Mouse (Mus musculus) bone marrow, adult 2 months (tissue): ENCODE results near the gene Rbm41. TPM values are rescaled to one million over a fixed set of nuclear protein-coding genes. Genes with fewer than 3 reads are reported as not detected.

Source experiments
- H3K27ac ChIP-seq: fragments of 200-500 bp; 2 replicates; pipeline ENCODE4 v1.5.1; 2012; ENCODE audit warnings: low read depth, mild to moderate bottlenecking, control low read depth, inconsistent platforms, low read length; ENCODE audit not compliant: control insufficient read depth, poor library complexity, insufficient read depth
- H3K4me1 ChIP-seq: fragments of 200-500 bp; 2 replicates; pipeline ENCODE4 v1.6.1; 2011; ENCODE audit warnings: low read length; ENCODE audit not compliant: control insufficient read depth, insufficient read depth
- H3K4me3 ChIP-seq: fragments of 200-500 bp; replicated peaks from 2 replicates; pipeline ENCODE3; 2011; ENCODE audit warnings: mild to moderate bottlenecking, low read depth, low read length, control low read depth; ENCODE audit not compliant: control insufficient read depth
- CTCF ChIP-seq: fragments of 200-500 bp; IDR thresholded peaks from 2 replicates; pipeline ENCODE4 v1.5.1; 2011; ENCODE audit warnings: low read length, control low read depth; ENCODE audit not compliant: control insufficient read depth, insufficient read depth
- POLR2A ChIP-seq: fragments of 200-500 bp; IDR thresholded peaks from 2 replicates; pipeline ENCODE4 v1.6.1; 2011; ENCODE audit warnings: low read depth, mild to moderate bottlenecking, control low read depth, low read length, borderline replicate concordance; ENCODE audit not compliant: control insufficient read depth
- whole genome bisulfite sequencing: fragments of 180-500 bp; shearing (Covaris S2); methylation state at CpG from one replicate; pipeline ENCODE4 v1.1.7; 2018; 5-methylcytosine and 5-hydroxymethylcytosine counted together
- polyA plus RNA-seq: library from polyadenylated mRNA; stranded (reverse); fragments of >200 nt; gene quantifications from 2 replicates; pipeline ENCODE4 v1.2.4, GENCODE M21; 2011; ENCODE audit warnings: low replicate concordance; ENCODE audit not compliant: missing spikeins, insufficient read depth, insufficient read length

The Rbm41 gene
- polyA plus RNA-seq = 2.9 and 5.0 TPM in 2 replicates

DNA sequence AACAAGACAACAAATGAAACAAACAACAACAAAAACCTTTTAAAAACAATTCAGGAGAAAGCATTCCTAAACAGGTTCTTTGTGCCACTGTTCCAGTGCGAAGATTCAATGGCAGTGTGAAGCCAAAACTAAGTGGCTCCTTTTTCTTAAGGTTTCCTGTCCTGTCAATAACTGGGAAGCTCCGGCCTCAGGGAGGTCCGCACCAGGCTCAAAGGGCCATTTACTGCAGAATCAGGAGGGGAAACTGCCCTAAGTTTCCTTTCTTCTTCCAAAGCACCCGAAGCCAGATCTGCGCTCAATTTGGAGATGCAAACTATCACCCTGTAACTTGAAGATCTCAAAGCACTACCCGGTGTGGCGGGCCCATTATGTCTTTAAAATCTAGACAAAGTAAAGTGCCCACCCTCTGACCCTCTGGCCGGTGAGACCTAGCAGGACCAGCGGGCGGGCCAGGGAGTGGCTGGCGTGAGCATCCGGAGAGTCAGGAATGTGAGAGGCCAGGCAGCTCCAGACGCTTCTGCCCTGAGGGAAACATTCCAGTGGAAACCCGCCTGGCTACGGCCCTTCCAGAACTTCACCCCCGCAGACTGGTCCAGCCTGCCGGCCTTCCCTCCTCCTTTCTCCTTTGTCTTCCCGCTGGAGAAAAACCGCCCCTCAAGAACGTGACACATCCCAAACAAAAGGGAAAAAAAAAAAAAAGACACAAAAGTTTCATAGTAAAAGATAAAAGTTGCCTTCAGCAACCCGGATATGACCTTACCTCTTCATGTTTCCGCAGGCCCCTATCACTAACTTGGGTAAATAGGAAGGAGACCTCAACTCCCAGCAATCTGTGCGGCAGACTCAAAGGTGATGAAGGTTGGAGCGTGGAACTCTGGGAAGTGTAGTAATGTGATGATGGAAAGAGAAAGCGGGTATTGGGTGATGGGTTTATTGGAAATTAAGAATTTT, at the start of gene Rbm41:
Gene Rbm41, minus strand, starts transcription at position 856 of the 951 bp plus-strand sequence.
- 8% methylated on average over 25 of the region's 25 CpGs for WGBS
- TF ChIP-seq POLR2A = no peak
- no peak for TF ChIP-seq CTCF
- no peak within 1 kb of the TSS; the same call in 1 of the 2 replicates for H3K27ac ChIP-seq
- peak within 1 kb of the TSS; percentile 84 for H3K4me3 ChIP-seq
- H3K4me1 ChIP-seq = no peaks in the 10 kb centered on the region; the same call in 1 of the 2 replicates

DNA sequence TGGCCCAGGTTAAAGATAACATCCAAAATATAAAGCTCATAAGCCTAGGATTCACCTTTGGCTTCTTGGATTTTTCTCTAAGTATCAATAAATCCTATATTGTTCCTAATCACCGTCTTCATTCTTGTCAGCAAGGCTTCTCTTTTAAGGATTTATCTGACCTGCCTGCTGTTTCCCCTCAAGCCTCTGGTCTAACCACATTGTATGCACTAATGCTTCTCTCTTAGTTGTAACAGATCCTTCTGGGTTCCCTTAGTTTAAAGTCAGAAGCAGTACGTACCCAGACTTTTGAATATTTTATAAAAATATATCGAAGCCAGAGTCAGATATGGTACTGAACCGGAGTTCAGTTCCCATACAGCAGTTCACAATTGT, 283 bp upstream of the Rbm41 start:
- TF ChIP-seq CTCF = no peak
- no peak for TF ChIP-seq POLR2A
- no peak overlapping the region for H3K27ac ChIP-seq
- 39% methylated on average over 4 of the region's 4 CpGs for WGBS
- H3K4me1 ChIP-seq = no peaks in the 10 kb centered on the region; the same call in 1 of the 2 replicates
- no peak overlapping the region for H3K4me3 ChIP-seq

DNA sequence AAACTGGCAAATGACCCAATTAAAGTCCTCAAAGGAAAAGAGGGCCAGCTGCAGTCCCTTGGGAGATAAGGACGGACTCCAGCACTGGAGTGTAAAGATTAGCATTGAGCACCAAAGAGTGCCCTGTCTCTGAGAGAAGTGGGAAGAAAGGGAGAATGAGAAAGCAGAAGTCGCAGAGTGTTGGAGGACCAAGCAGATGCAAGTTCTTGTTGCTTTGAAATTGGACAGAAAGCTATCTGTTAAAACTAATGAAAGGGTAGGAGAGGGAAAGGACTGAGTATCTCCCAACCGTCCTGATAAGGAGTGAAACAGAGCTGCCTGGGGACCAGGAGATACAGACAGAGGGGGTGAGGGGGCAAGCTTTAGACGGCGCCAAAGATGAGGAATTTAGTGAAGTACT, 16.3 kb downstream of the Rbm41 start:
- 68% methylated on average over 5 of the region's 5 CpGs for WGBS
- TF ChIP-seq CTCF = no peak
- TF ChIP-seq POLR2A = no peak
- H3K27ac ChIP-seq = no peak overlapping the region
- no peak overlapping the region for H3K4me3 ChIP-seq
- H3K4me1 ChIP-seq = no peaks in the 10 kb centered on the region

DNA sequence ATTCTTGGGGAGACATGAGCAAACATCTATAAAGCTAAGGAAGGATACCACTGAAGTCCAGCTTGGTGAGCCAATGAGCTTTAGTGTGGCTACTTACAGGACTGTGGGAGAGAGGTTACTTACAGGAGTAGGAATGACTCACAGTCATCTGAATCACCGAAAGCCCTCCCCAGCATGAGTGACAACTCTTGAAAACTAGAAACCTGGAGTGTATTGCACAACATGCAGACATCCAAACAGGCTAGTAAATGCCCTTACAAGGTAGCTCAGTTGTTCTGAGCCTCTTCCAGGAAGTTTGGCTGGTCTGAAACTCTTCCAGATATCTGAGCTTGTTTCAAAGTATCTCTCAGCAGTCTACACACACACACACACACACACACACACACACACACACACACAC, 64.9 kb downstream of the Rbm41 start:
- 57% methylated on average over 1 of the region's 1 CpGs for WGBS
- TF ChIP-seq POLR2A (no peak), CTCF (no peak)

DNA sequence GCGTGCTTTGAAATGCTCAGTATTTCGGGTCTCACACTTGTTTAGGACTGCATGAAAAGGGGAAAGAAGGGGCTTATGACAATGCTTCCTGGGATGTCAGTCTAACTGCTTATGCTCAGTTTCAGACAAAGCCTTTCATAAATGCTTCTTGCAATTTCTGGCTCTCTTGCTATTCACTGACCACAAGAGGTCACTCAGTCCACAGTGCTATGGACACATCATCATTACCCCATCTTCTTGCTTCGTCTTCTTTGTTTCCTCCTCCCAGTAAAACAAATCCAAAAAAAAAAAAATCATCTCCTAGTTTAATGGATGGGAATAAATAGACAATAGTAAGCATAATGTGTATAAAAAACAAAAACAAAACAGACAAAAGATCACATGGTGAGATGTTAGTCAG, 65.9 kb downstream of the Rbm41 start:
- Histone ChIP-seq H3K27ac (no peak overlapping the region), H3K4me3 (no peak overlapping the region), H3K4me1 (no peaks in the 10 kb centered on the region)
- TF ChIP-seq POLR2A = no peak
- no peak for TF ChIP-seq CTCF
- WGBS = 72% methylated on average over 3 of the region's 3 CpGs

More for the DNA sequence above, 64.9 kb downstream of the Rbm41 start:
- Histone ChIP-seq H3K27ac (no peak overlapping the region), H3K4me1 (no peaks in the 10 kb centered on the region), H3K4me3 (no peak overlapping the region)

DNA sequence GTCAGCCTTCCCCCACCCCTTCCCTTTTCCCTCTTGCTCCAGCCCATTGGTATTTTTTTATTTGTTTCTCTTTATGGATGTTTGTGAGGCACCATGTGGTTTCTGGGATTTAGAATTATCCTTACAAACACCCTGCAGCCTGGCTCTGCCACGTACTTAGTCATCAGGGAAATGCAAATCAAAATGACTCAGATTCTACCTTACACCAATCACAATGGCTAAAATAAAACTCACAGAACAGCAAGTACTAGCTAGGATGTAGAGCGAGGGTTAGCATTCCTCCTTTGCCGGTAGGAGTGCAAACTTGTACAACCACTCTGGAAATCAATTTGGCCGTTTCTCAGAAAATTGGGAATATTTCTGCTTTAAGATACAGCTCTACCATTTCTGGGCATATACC, 77.8 kb downstream of the Rbm41 start:
- WGBS = 89% methylated on average over 4 of the region's 4 CpGs
- no peak overlapping the region for H3K27ac ChIP-seq
- TF ChIP-seq CTCF (no peak), POLR2A (no peak)

DNA sequence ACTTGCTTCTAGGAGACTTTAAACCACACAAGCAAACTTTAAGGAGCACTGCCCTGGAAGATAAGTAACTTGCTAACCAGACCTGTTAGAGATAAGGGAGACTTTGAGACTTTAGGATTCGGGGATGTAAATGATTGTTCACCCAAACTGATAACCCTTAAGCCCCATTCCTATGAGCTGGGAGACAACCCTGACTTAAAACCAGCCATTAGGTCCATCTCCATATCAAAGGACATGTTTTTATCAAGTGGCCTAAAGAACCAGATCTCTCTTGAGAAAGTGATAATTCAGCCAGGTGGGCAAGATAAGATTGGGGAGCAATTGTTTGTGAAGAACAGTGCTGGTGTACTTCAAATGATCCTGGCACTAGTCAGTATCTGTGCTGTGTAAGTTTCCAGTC, 107.0 kb downstream of the Rbm41 start:
- Histone ChIP-seq H3K27ac (no peak overlapping the region), H3K4me1 (no peaks in the 10 kb centered on the region), H3K4me3 (no peak overlapping the region)
- WGBS = 53% methylated on average over 1 of the region's 1 CpGs
- TF ChIP-seq POLR2A (no peak), CTCF (no peak)

More for the DNA sequence above, 77.8 kb downstream of the Rbm41 start:
- no peaks in the 10 kb centered on the region for H3K4me1 ChIP-seq
- H3K4me3 ChIP-seq = no peak overlapping the region

DNA sequence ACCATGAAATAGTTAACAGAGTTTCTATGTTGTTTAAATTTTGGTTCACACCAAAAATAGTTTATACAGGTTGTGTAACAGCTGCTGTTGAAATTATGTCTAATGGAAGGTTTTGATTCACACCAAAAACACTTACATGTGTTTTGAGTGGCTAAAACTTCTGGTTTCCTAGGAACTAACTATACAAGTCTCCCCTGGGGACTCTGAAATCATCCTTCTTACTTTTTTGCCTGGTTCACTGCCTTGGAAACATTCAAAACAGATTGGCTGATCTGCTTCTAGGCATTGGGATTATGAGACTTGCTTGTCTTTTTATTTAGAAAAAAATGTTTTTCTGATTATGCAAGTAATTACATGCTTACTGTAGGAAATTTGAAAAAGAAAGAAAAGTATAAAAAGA, 115.2 kb downstream of the Rbm41 start:
- Histone ChIP-seq H3K27ac (no peak overlapping the region), H3K4me1 (no peaks in the 10 kb centered on the region), H3K4me3 (no peak overlapping the region)
- no peak for TF ChIP-seq CTCF
- no peak for TF ChIP-seq POLR2A
